Mouse (Mus musculus): ENCODE results near the gene Rnf44.

DNA sequence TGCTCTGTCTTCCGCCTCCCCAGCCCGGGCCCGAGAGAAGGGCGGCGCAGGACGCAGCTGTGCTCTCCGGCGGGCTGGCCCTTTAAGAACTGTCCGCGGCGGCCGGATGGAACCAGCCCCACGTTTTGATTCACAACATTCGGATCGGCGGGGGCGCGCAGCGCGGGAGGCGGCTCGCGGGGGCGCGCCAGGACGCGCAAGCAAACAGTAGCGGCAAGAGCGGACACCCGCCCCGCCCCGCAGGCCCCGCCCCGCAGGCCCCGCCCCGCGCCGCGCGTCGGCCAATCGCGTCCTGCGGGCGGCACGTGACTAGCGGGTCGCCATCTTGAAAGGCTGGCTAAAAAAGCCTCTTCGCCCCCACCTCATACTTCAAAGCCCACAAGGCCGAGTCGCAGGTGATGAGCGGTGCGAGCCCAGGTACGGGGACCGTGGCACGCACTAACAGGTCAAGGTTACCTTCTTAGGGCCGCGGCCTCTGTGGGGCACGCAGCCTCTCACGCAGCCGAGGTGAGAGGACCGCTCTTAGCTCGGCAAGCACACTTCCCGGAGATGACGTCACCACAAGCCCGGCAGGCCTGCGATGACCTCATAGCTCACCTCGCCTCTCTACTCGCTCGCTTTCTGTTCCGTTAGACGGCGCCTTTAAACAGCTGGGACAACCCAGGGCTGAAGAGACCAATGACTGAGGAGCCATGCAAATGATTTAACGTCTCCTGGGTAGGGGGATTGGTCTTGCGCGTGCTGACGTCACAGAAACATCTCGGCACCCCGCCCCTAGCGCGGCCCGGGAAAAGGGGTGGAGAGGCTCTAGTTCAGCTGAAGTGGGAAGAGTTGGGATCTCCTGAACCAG lies 5.9 kb downstream of the Rnf44 start:
- no peak for TF ChIP-seq CTCF (IDR thresholded peaks at IDR 0.05; ENCODE audit: extremely low read depth, insufficient read depth, insufficient read length, insufficient replicate concordance)
- peak; percentile 46 for TF ChIP-seq POLR2A (IDR thresholded peaks at IDR 0.05; ENCODE audit: low read depth, low read length)

Data from spleen, adult 2 months (tissue).